Mouse (Mus musculus) kidney, embryonic 16.5 days (tissue): ENCODE results near the gene Plk2. TPM values are rescaled to one million over a fixed set of nuclear protein-coding genes. Genes with fewer than 3 reads are reported as not detected.
"Not testable (repeated sequence)": the region's sequence is repeated elsewhere in the genome, so short reads cannot be mapped to it uniquely, and the experiment has no call there.

Source experiments
- ATAC-seq: fragments of 200-750 bp; cut with Nextera tagmentation; 2 replicates; pipeline ENCODE4 v1.8.0; 2017; ENCODE audit warnings: moderate TSS enrichment; ENCODE audit not compliant: low FRiP score, low TSS enrichment
- H3K27ac ChIP-seq: fragments of 300-500 bp; sonication (generic); 2 replicates; pipeline ENCODE4 v1.5.1; 2014; ENCODE audit warnings: low read length
- H3K27me3 ChIP-seq: fragments of 300-500 bp; sonication (generic); 2 replicates; pipeline ENCODE4 v1.6.1; 2014; ENCODE audit warnings: low read length, control low read depth, mixed read lengths; ENCODE audit not compliant: insufficient read depth
- H3K36me3 ChIP-seq: fragments of 300-500 bp; sonication (generic); 2 replicates; pipeline ENCODE4 v1.6.1; 2014; ENCODE audit warnings: low read length, control low read depth, mixed read lengths; ENCODE audit not compliant: insufficient read depth
- H3K4me1 ChIP-seq: fragments of 300-500 bp; sonication (generic); 2 replicates; pipeline ENCODE4 v1.6.1; 2014; ENCODE audit warnings: low read length, control low read depth, mixed read lengths; ENCODE audit not compliant: insufficient read depth
- H3K4me2 ChIP-seq: fragments of 300-500 bp; sonication (generic); replicated peaks from 2 replicates; pipeline ENCODE4 v1.6.1; 2014; ENCODE audit warnings: low read depth, low read length
- H3K4me3 ChIP-seq: fragments of 300-500 bp; sonication (generic); 2 replicates; pipeline ENCODE4 v1.5.1; 2014; ENCODE audit warnings: mild to moderate bottlenecking, low read length
- H3K9ac ChIP-seq: fragments of 300-500 bp; sonication (generic); replicated peaks from 2 replicates; pipeline ENCODE4 v1.6.1; 2014; ENCODE audit warnings: low read length
- H3K9me3 ChIP-seq: fragments of 300-500 bp; sonication (generic); 2 replicates; pipeline ENCODE4 v1.6.1; 2016; ENCODE audit warnings: low read length, control low read depth
- WGBS: fragments of 180-500 bp; shearing (Covaris S2); extraction: QIAGEN DNeasy Blood & Tissue Kit; methylation state at CpG from one replicate; pipeline ENCODE4 v1.1.7; 2014; 5-methylcytosine and 5-hydroxymethylcytosine counted together
- polyA plus RNA-seq: library from polyadenylated mRNA; unstranded; fragments of >200 nt; fragmentation: Nextera tagmentation; extraction: Ambion mirVana; gene quantifications from 2 replicates; pipeline ENCODE4 v1.2.1, GENCODE M21; 2015

Gene Plk2
- polyA plus RNA-seq, 1 experiment from 2014 or later = 91.2 TPM

DNA sequence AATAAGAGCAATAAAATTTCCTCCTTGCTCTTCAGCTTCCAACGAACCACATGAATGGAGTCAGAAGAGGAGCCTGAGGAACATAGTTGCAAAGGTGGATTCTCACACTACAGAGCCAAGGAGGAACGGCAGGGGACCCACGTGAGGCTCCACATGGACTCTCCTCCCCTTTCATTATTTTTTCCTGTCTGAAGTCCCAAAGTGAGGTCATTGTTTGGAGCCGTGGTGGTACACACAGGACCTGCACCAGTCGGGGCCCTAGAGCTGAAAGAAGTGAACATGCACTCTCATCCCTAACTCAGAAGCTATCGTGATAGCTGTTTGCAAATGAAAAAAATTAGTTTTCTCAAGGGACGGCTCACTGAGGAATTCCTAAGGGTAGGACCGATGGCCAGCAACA, 9.2 kb downstream of the Plk2 start:
- Histone ChIP-seq H3K27ac (no peak overlapping the region), H3K4me3 (no peak overlapping the region), H3K4me2 (no peak overlapping the region), H3K27me3 (no peaks in the 10 kb centered on the region), H3K36me3 (peaks cover 17% of the 10 kb centered on the region), H3K4me1 (peaks cover 4% of the 10 kb centered on the region; the same call in 1 of the 2 replicates), H3K9ac (no peak overlapping the region), H3K9me3 (no peaks in the 10 kb centered on the region)
- 67% methylated on average over 8 of the region's 8 CpGs for WGBS
- no peak for ATAC-seq

- not testable (repeated sequence) for H3K4me1 ChIP-seq, ATAC-seq, H3K4me2 ChIP-seq, H3K4me3 ChIP-seq, H3K27me3 ChIP-seq, H3K9me3 ChIP-seq, H3K9ac ChIP-seq, H3K27ac ChIP-seq
- peaks cover 11% of the 10 kb centered on the region for H3K36me3 ChIP-seq
- WGBS = 85% methylated on average over 5 of the region's 5 CpGs
Measured at GRCm38 (mm10) chr13:110404686-110405085, 9.8 kb downstream of the Plk2 start.

- no peak overlapping the region for H3K4me2 ChIP-seq
- 61% methylated on average over 5 of the region's 5 CpGs for WGBS
- no peaks in the 10 kb centered on the region for H3K36me3 ChIP-seq
- H3K9ac ChIP-seq = no peak overlapping the region
- no peaks in the 10 kb centered on the region for H3K9me3 ChIP-seq
- no peak overlapping the region for H3K4me3 ChIP-seq
- peak; percentile 96 for ATAC-seq
- H3K27me3 ChIP-seq = no peaks in the 10 kb centered on the region
- no peak overlapping the region for H3K27ac ChIP-seq
- H3K4me1 ChIP-seq = peaks cover 4% of the 10 kb centered on the region; the same call in 1 of the 2 replicates
Measured at GRCm38 (mm10) chr13:110406152-110406551, 11.3 kb downstream of the Plk2 start.

GRCm38 (mm10) chr13:110412572-110413209, 17.8 kb downstream of the Plk2 start:
- Histone ChIP-seq H3K27me3 (no peaks in the 10 kb centered on the region), H3K4me3 (no peak overlapping the region), H3K9me3 (no peaks in the 10 kb centered on the region), H3K4me1 (no peaks in the 10 kb centered on the region), H3K4me2 (no peak overlapping the region), H3K27ac (no peak overlapping the region), H3K36me3 (no peaks in the 10 kb centered on the region), H3K9ac (no peak overlapping the region)
- 83% methylated on average over 12 of the region's 12 CpGs for WGBS
- ATAC-seq = no peak

GRCm38 (mm10) chr13:110418656-110419055, 23.8 kb downstream of the Plk2 start:
- ATAC-seq = no peak

DNA sequence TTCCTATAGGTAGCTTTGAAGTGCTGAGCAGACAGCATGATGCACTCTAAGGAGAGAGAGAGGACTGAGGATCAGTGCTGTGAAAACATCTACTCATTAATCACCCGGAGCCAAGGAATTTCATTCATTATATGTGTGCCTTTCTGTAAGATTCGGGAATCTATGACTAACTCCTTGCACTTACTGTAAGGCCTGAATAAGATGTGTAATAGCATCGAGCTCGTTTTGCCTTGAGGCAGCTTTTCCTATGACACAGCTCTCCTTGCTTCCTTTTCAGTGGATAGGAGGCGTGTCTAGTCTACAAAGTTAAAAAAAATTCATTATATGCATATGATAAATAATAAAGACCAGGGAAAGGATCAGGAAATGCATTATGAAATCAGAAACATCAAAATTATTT, 24.8 kb downstream of the Plk2 start:
- H3K9me3 ChIP-seq = no peaks in the 10 kb centered on the region
- no peak overlapping the region for H3K4me3 ChIP-seq
- 74% methylated on average over 5 of the region's 5 CpGs for WGBS
- no peaks in the 10 kb centered on the region for H3K27me3 ChIP-seq
- no peak overlapping the region for H3K27ac ChIP-seq
- H3K36me3 ChIP-seq = no peaks in the 10 kb centered on the region
- no peak overlapping the region for H3K4me2 ChIP-seq
- no peaks in the 10 kb centered on the region for H3K4me1 ChIP-seq
- no peak for ATAC-seq
- H3K9ac ChIP-seq = no peak overlapping the region

More at GRCm38 (mm10) chr13:110418656-110419055, 23.8 kb downstream of the Plk2 start:
- 88% methylated on average over 5 of the region's 5 CpGs for WGBS
- no peaks in the 10 kb centered on the region for H3K9me3 ChIP-seq
- H3K4me1 ChIP-seq = no peaks in the 10 kb centered on the region
- no peaks in the 10 kb centered on the region for H3K36me3 ChIP-seq
- no peak overlapping the region for H3K4me2 ChIP-seq
- H3K4me3 ChIP-seq = no peak overlapping the region
- no peak overlapping the region for H3K27ac ChIP-seq
- no peaks in the 10 kb centered on the region for H3K27me3 ChIP-seq
- H3K9ac ChIP-seq = no peak overlapping the region

DNA sequence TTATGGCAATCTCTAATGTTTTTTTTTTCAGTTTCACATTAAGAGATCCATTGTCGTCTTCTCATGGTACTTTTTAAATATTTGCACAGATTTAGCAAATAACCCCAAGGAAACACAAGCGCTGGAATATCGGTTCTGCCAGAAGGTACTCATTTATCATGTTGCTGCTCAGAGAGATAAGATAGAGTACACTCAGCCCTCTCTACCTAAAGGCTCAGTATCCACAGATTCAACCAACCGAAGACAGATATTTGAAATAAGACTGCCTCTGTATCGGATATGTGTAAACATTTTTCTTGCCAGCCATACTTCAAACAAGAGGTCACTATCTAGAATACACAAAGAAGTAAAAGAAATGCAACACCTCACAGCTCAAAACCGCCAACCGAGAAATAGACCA, 27.6 kb downstream of the Plk2 start:
- Histone ChIP-seq H3K36me3 (no peaks in the 10 kb centered on the region), H3K4me1 (no peaks in the 10 kb centered on the region), H3K4me2 (no peak overlapping the region), H3K9ac (no peak overlapping the region), H3K27me3 (no peaks in the 10 kb centered on the region), H3K27ac (no peak overlapping the region), H3K4me3 (no peak overlapping the region), H3K9me3 (no peaks in the 10 kb centered on the region)
- 79% methylated on average over 7 of the region's 7 CpGs for WGBS
- ATAC-seq = no peak

DNA sequence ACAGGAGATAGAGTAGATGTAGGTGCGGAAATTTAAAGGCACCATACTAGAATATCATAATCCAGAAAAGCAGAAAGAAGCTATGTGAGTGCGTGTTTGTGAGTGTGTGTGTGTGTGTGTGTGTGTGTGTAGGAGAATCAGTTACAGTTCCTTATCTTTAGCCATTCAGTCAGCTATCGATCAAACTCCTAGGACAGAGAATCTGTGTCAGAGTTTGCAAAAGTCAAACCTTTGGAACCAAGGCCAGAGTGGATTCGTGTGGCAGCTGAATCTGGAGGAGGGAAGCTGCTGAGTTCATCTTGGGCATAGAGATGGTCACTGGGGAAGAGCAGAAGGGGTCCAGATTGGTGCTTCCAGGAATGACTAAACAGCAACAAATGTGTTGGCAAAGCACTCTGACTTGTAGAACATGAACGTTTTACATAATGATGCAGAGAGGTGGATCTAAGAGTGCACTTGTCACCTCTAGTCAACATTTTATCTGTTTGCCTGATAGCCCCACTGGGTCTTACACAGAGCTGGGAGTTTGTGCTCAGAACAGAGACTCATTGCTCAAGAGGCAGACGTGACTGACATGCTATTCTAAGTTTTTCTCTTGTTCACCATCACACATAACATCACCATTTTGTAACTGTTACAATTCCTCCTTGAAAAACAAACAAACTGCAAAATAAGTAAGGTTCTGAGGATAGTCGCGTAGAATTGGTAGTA, 30.8 kb downstream of the Plk2 start:
- H3K36me3 ChIP-seq = no peaks in the 10 kb centered on the region
- H3K27me3 ChIP-seq = no peaks in the 10 kb centered on the region
- 0 out of 2 replicates have a peak, but pooled peaks cover under 1% of the 10 kb centered on the region for H3K4me1 ChIP-seq
- H3K4me3 ChIP-seq = no peak overlapping the region
- no peak overlapping the region for H3K27ac ChIP-seq
- H3K9ac ChIP-seq = no peak overlapping the region
- ATAC-seq = no peak
- H3K4me2 ChIP-seq = no peak overlapping the region
- 88% methylated on average over 8 of the region's 8 CpGs for WGBS
- H3K9me3 ChIP-seq = no peaks in the 10 kb centered on the region

- Histone ChIP-seq H3K4me3 (no peak overlapping the region), H3K36me3 (no peaks in the 10 kb centered on the region), H3K4me1 (0 out of 2 replicates have a peak, but pooled peaks cover 4% of the 10 kb centered on the region), H3K27me3 (no peaks in the 10 kb centered on the region), H3K9me3 (no peaks in the 10 kb centered on the region), H3K4me2 (no peak overlapping the region), H3K27ac (no peak overlapping the region), H3K9ac (no peak overlapping the region)
- ATAC-seq = no peak
Measured at GRCm38 (mm10) chr13:110431388-110431787, 36.5 kb downstream of the Plk2 start.

DNA sequence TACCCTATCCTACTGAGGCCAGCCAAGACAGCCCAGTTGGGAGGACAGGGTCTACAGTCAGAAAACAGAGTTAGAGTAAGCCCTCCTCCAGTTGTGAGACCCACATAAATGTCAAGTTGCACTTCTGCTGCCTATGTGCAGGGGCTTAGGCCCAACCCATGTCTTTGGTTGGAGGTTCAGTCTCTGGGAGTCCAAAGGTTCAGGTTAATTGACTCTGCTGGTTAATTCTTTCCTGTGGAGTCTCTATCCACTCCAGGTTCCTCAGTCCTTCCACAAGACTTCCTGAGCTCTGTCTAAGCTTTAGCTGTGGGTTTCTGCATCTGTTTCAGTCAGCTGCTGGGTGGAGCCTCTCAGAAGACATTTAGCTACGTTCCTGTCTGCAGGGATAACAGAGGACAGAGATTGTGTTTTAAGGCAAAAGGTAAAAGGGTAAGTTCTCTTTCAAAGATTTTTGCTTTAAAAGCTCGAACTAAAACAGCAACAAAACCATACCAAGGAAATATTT, 37.3 kb downstream of the Plk2 start:
- ATAC-seq = peak; percentile 62; the same call in 1 of the 2 replicates
- H3K36me3 ChIP-seq = no peaks in the 10 kb centered on the region
- H3K9ac ChIP-seq = no peak overlapping the region
- WGBS = 27% methylated on average over 2 of the region's 2 CpGs
- no peak overlapping the region for H3K4me2 ChIP-seq
- H3K9me3 ChIP-seq = no peaks in the 10 kb centered on the region
- no peaks in the 10 kb centered on the region for H3K27me3 ChIP-seq
- H3K27ac ChIP-seq = peak overlapping the region; percentile 21; the same call in 1 of the 2 replicates
- 0 out of 2 replicates have a peak, but pooled peaks cover 4% of the 10 kb centered on the region for H3K4me1 ChIP-seq
- no peak overlapping the region for H3K4me3 ChIP-seq
